Comparison of ENCODE assay signal across 8 mouse cellular contexts in genomic region chr9:108305170-108305569, GRCm38 (mm10). TPM values are rescaled to one million over a fixed set of nuclear protein-coding genes. Genes with fewer than 3 reads are reported as not detected.
DNase-seq lines count a peak whose midpoint lies in the region; ATAC-seq and TF ChIP-seq lines count a peak whose summit lies in the region.

No protein-coding gene starts in this region.

- DNase-seq in kidney, adult 8-10 months = no peak
- no peak for DNase-seq in embryonic facial prominence, embryonic 10.5 days (ENCODE audit: low spot score)
- DNase-seq in heart, postnatal 36 days = peak; percentile 18 to 47
- no peak for DNase-seq in liver, embryonic 14.5 days (ENCODE audit: low read depth in 3 of 3, low spot score in 3 of 3)
- DNase-seq in spleen, adult 2 months (ENCODE audit: low read depth in 1 of 2, low spot score in 2 of 2) = peak in 1 of 2 experiments; percentile 11
- DNase-seq in left cerebral cortex, adult 9 months (ENCODE audit: low spot score in 2 of 2) = no peak
- no peak for DNase-seq in adrenal gland, postnatal 25 days

- intact Hi-C loops in heart, postnatal 36 days (cut with DNase I) = loop anchor here (5.0 to 10.0 kb wide), 2 partner anchors 147 to 320 kb away; partner anchors contain the start of genes Gm20661 and Inka1

- H3K27me3 ChIP-seq in kidney, embryonic 15.5 days = no peaks in the 10 kb centered on the region
- H3K27me3 ChIP-seq in embryonic facial prominence, embryonic 10.5 days (replicated peaks; ENCODE audit: low read depth, poor library complexity, severe bottlenecking) = no peaks in the 10 kb centered on the region
- no peaks in the 10 kb centered on the region for H3K27me3 ChIP-seq in liver, embryonic 14.5 days (ENCODE audit: control insufficient read depth, insufficient read depth, low read length)
- H3K27me3 ChIP-seq in spleen, adult 2 months (ENCODE audit: control insufficient read depth, insufficient read depth, low read length) = no peaks in the 10 kb centered on the region

- peaks cover 35% of the 10 kb centered on the region for H3K36me3 ChIP-seq in kidney, embryonic 15.5 days
- peaks cover 42% of the 10 kb centered on the region for H3K36me3 ChIP-seq in embryonic facial prominence, embryonic 10.5 days (replicated peaks)
- H3K36me3 ChIP-seq in liver, embryonic 14.5 days (replicated peaks; ENCODE audit: control insufficient read depth, insufficient read depth, low read depth) = peaks cover 7% of the 10 kb centered on the region
- H3K36me3 ChIP-seq in spleen, adult 2 months (ENCODE audit: control insufficient read depth, insufficient read depth, low read length) = peaks cover 7% of the 10 kb centered on the region

- no peak for ATAC-seq in kidney, embryonic 15.5 days (replicated peaks; ENCODE audit: low FRiP score)
- no peak for ATAC-seq in liver, embryonic 14.5 days (ENCODE audit: insufficient read depth)

- H3K27ac ChIP-seq in kidney, embryonic 15.5 days = peak overlapping the region; percentile 100
- H3K27ac ChIP-seq in embryonic facial prominence, embryonic 10.5 days (replicated peaks) = peak overlapping the region; percentile 99
- H3K27ac ChIP-seq in liver, embryonic 14.5 days = peak overlapping the region; percentile 99
- H3K27ac ChIP-seq in spleen, adult 2 months (ENCODE audit: insufficient read depth, low read length) = peak overlapping the region; percentile 91

- WGBS in kidney, embryonic 15.5 days = 4% methylated on average over 1 of the region's 1 CpGs
- 9% methylated on average over 1 of the region's 1 CpGs for WGBS in embryonic facial prominence, embryonic 10.5 days
- 0% methylated on average over 1 of the region's 1 CpGs for WGBS in liver, embryonic 14.5 days (ENCODE audit: insufficient replicate concordance)
- WGBS in spleen, adult 2 months = 0% methylated on average over 1 of the region's 1 CpGs

- H3K4me3 ChIP-seq in kidney, embryonic 15.5 days (replicated peaks) = peak overlapping the region; percentile 94
- peak overlapping the region; percentile 94 for H3K4me3 ChIP-seq in embryonic facial prominence, embryonic 10.5 days
- H3K4me3 ChIP-seq in liver, embryonic 14.5 days (ENCODE audit: insufficient read depth in 1 of 2, low read depth in 2 of 2, low read length in 2 of 2) = peak overlapping the region; percentile 78 to 99
- H3K4me3 ChIP-seq in spleen, adult 2 months (ENCODE audit: extremely low read depth, insufficient read depth, insufficient read length) = peak overlapping the region; percentile 89; the same call in 1 of the 2 replicates

- no peak for TF ChIP-seq CTCF in liver, embryonic 14.5 days (IDR thresholded peaks at IDR 0.05; ENCODE audit: low read depth)
- no peak for TF ChIP-seq CTCF in spleen, adult 2 months (IDR thresholded peaks at IDR 0.05; ENCODE audit: extremely low read depth, insufficient read depth, insufficient read length, insufficient replicate concordance)

- no peaks in the 10 kb centered on the region for H3K9me3 ChIP-seq in kidney, embryonic 15.5 days (replicated peaks)
- no peaks in the 10 kb centered on the region for H3K9me3 ChIP-seq in embryonic facial prominence, embryonic 10.5 days
- no peaks in the 10 kb centered on the region for H3K9me3 ChIP-seq in liver, embryonic 14.5 days (ENCODE audit: control insufficient read depth, low read length)

- H3K4me1 ChIP-seq in kidney, embryonic 15.5 days = peaks cover 36% of the 10 kb centered on the region
- H3K4me1 ChIP-seq in embryonic facial prominence, embryonic 10.5 days = peaks cover 36% of the 10 kb centered on the region
- H3K4me1 ChIP-seq in liver, embryonic 14.5 days (replicated peaks; ENCODE audit: control insufficient read depth in 2 of 2, insufficient read depth in 2 of 2, low read length in 1 of 2) = peaks cover 22 to 24% of the 10 kb centered on the region in 2 experiments
- peaks cover 2% of the 10 kb centered on the region; the same call in 1 of the 2 replicates for H3K4me1 ChIP-seq in spleen, adult 2 months (ENCODE audit: control insufficient read depth, insufficient read depth, insufficient read length)

- no peak for TF ChIP-seq EP300 in liver, embryonic 14.5 days (IDR thresholded peaks at IDR 0.05; ENCODE audit: low read depth)

- peak overlapping the region; percentile 85 for H3K9ac ChIP-seq in kidney, embryonic 15.5 days
- H3K9ac ChIP-seq in liver, embryonic 14.5 days (replicated peaks) = peak overlapping the region; percentile 89

- H3K4me2 ChIP-seq in kidney, embryonic 15.5 days = peak overlapping the region; percentile 82
- peak overlapping the region; percentile 91 for H3K4me2 ChIP-seq in liver, embryonic 14.5 days (ENCODE audit: low read depth)

- no peak for TF ChIP-seq POLR2A in spleen, adult 2 months (IDR thresholded peaks at IDR 0.05; ENCODE audit: low read depth, low read length)

RNA-seq across cellular contexts. Expression of gene Rhoa, which starts 0.8 kb away (rescaled TPM):
- polyA plus RNA-seq in kidney, embryonic 15.5 days (2015; fragmentation: Nextera tagmentation; extraction: Ambion mirVana) = 462 and 484 TPM in 2 replicates
- polyA plus RNA-seq in embryonic facial prominence, embryonic 10.5 days (2016; fragmentation: Nextera tagmentation; extraction: Ambion mirVana) = 240 and 243 TPM in 2 replicates
- total RNA-seq in heart, postnatal 36 days (2021) = 100 to 1,000 TPM; 237 to 241 TPM
- 62.5 and 76.4 TPM in 2 replicates for polyA plus RNA-seq in liver, embryonic 14.5 days (2012; rRNA removed)
- 130 and 133 TPM in 2 replicates for polyA plus RNA-seq in liver, embryonic 14.5 days (2014; fragmentation: Nextera tagmentation; extraction: Ambion mirVana)
- polyA plus RNA-seq in spleen, adult 2 months (2012; rRNA removed) = 89.7 and 90.3 TPM in 2 replicates
- 358 and 378 TPM in 2 replicates for total RNA-seq in adrenal gland, postnatal 25 days (2021)

RNA-seq across cellular contexts. Expression of gene Tcta, which starts 0.8 kb away (rescaled TPM):
- 31.6 and 32.2 TPM in 2 replicates for polyA plus RNA-seq in kidney, embryonic 15.5 days (2015; fragmentation: Nextera tagmentation; extraction: Ambion mirVana)
- polyA plus RNA-seq in embryonic facial prominence, embryonic 10.5 days (2016; fragmentation: Nextera tagmentation; extraction: Ambion mirVana) = 14.4 and 14.7 TPM in 2 replicates
- total RNA-seq in heart, postnatal 36 days (2021) = 10 to 100 TPM; 59.3 to 62.3 TPM
- 10.4 and 10.6 TPM in 2 replicates for polyA plus RNA-seq in liver, embryonic 14.5 days (2012; rRNA removed)
- 10.9 and 13.2 TPM in 2 replicates for polyA plus RNA-seq in liver, embryonic 14.5 days (2014; fragmentation: Nextera tagmentation; extraction: Ambion mirVana)
- 17.9 and 19.7 TPM in 2 replicates for polyA plus RNA-seq in spleen, adult 2 months (2012; rRNA removed)
- 38.9 and 49.8 TPM in 2 replicates for total RNA-seq in adrenal gland, postnatal 25 days (2021)

RNA-seq across cellular contexts. Expression of gene Amt, which starts 8.5 kb away (rescaled TPM):
- 35.9 and 38.0 TPM in 2 replicates for polyA plus RNA-seq in kidney, embryonic 15.5 days (2015; fragmentation: Nextera tagmentation; extraction: Ambion mirVana)
- polyA plus RNA-seq in embryonic facial prominence, embryonic 10.5 days (2016; fragmentation: Nextera tagmentation; extraction: Ambion mirVana) = 35.9 and 40.8 TPM in 2 replicates
- 1 to 10 TPM; 4.0 to 5.2 TPM for total RNA-seq in heart, postnatal 36 days (2021)
- polyA plus RNA-seq in liver, embryonic 14.5 days (2012; rRNA removed) = 6.1 and 7.5 TPM in 2 replicates
- 7.2 and 7.7 TPM in 2 replicates for polyA plus RNA-seq in liver, embryonic 14.5 days (2014; fragmentation: Nextera tagmentation; extraction: Ambion mirVana)
- 1.7 and 3.1 TPM in 2 replicates for polyA plus RNA-seq in spleen, adult 2 months (2012; rRNA removed)
- total RNA-seq in adrenal gland, postnatal 25 days (2021) = 5.2 and 7.0 TPM in 2 replicates

RNA-seq across cellular contexts. Expression of gene Nicn1, which starts 14.9 kb away (rescaled TPM):
- polyA plus RNA-seq in kidney, embryonic 15.5 days (2015; fragmentation: Nextera tagmentation; extraction: Ambion mirVana) = 31.3 and 41.0 TPM in 2 replicates
- polyA plus RNA-seq in embryonic facial prominence, embryonic 10.5 days (2016; fragmentation: Nextera tagmentation; extraction: Ambion mirVana) = 38.3 and 39.3 TPM in 2 replicates
- total RNA-seq in heart, postnatal 36 days (2021) = 10 to 100 TPM; 21.3 to 21.5 TPM
- 2.8 and 2.9 TPM in 2 replicates for polyA plus RNA-seq in liver, embryonic 14.5 days (2012; rRNA removed)
- polyA plus RNA-seq in liver, embryonic 14.5 days (2014; fragmentation: Nextera tagmentation; extraction: Ambion mirVana) = 4.3 and 6.2 TPM in 2 replicates
- 4.2 and 4.6 TPM in 2 replicates for polyA plus RNA-seq in spleen, adult 2 months (2012; rRNA removed)
- total RNA-seq in adrenal gland, postnatal 25 days (2021) = 17.8 and 22.3 TPM in 2 replicates

RNA-seq across cellular contexts. Expression of gene Gpx1, which starts 33.5 kb away (rescaled TPM):
- polyA plus RNA-seq in kidney, embryonic 15.5 days (2015; fragmentation: Nextera tagmentation; extraction: Ambion mirVana) = 695 and 743 TPM in 2 replicates
- 810 and 843 TPM in 2 replicates for polyA plus RNA-seq in embryonic facial prominence, embryonic 10.5 days (2016; fragmentation: Nextera tagmentation; extraction: Ambion mirVana)
- total RNA-seq in heart, postnatal 36 days (2021) = 100 to 1,000 TPM; 103 to 108 TPM
- 3,084 and 3,741 TPM in 2 replicates for polyA plus RNA-seq in liver, embryonic 14.5 days (2012; rRNA removed)
- 6,910 and 6,914 TPM in 2 replicates for polyA plus RNA-seq in liver, embryonic 14.5 days (2014; fragmentation: Nextera tagmentation; extraction: Ambion mirVana)
- polyA plus RNA-seq in spleen, adult 2 months (2012; rRNA removed) = 2,084 and 2,100 TPM in 2 replicates
- total RNA-seq in adrenal gland, postnatal 25 days (2021) = 711 and 722 TPM in 2 replicates

Comparison
In these comparisons a context has a peak if more than half of its experiments do, and no peak if none do; other contexts are left out.
1. DNase-seq: peak in heart, postnatal 36 days (2 of 2); none in kidney, adult 8-10 months (0 of 2), embryonic facial prominence, embryonic 10.5 days (single experiment), liver, embryonic 14.5 days (0 of 3), left cerebral cortex, adult 9 months (0 of 2) and adrenal gland, postnatal 25 days (single experiment).
2. Peak in every context shown above with its lines, with median percentiles within 50 percentile points of each other: H3K27ac ChIP-seq and H3K4me3 ChIP-seq.